Mouse (Mus musculus) B cell, adult 2 months (primary cell): ENCODE results near the gene Tdrd12.
"Not testable (repeated sequence)": the region's sequence is repeated elsewhere in the genome, so short reads cannot be mapped to it uniquely, and the experiment has no call there.

Experiments used
- DNase-seq, 2 experiments: peaks; one replicate each; pipeline ENCODE4 v3.0.0; 2022

Gene Tdrd12

GRCm38 (mm10) chr7:35537562-35537961 is at the start of gene Tdrd12:
Gene Tdrd12, minus strand, starts transcription at chr7:35537745.
- peak; percentile 7 to 16 for DNase-seq

- DNase-seq = no peak
Measured at GRCm38 (mm10) chr7:35586906-35587445, 49.4 kb upstream of the Tdrd12 start.

- peak; percentile 91 to 92 for DNase-seq
Measured at GRCm38 (mm10) chr7:35586055-35586905, 48.7 kb upstream of the Tdrd12 start, which contains the start of gene Ankrd27. Gene Ankrd27, plus strand, starts transcription at chr7:35586244.

GRCm38 (mm10) chr7:35585191-35586054 is 47.9 kb upstream of the Tdrd12 start, which contains the start of gene Rgs9bp:
Gene Rgs9bp, minus strand, starts transcription at chr7:35585582.
- DNase-seq = peak; percentile 46 to 55

GRCm38 (mm10) chr7:35584786-35585190 is 47.2 kb upstream of the Tdrd12 start:
- DNase-seq = peak in 1 of 2 experiments; percentile 54

GRCm38 (mm10) chr7:35584068-35584785 is 46.7 kb upstream of the Tdrd12 start:
- peak; percentile 6 to 40 for DNase-seq

- no peak for DNase-seq
Measured at GRCm38 (mm10) chr7:35583476-35584025, 46.0 kb upstream of the Tdrd12 start.

GRCm38 (mm10) chr7:35582719-35583118 is 45.2 kb upstream of the Tdrd12 start:
- peak; percentile 31 to 40 for DNase-seq

- DNase-seq = peak; percentile 79
Measured at GRCm38 (mm10) chr7:35579849-35580248, 42.3 kb upstream of the Tdrd12 start.

- peak; percentile 33 to 38 for DNase-seq
Measured at GRCm38 (mm10) chr7:35570883-35571282, 33.3 kb upstream of the Tdrd12 start.

GRCm38 (mm10) chr7:35569724-35570123 is 32.2 kb upstream of the Tdrd12 start:
- DNase-seq = not testable (repeated sequence)

- not testable (repeated sequence) for DNase-seq
Measured at GRCm38 (mm10) chr7:35565965-35566364, 28.4 kb upstream of the Tdrd12 start.

GRCm38 (mm10) chr7:35564872-35565271 is 27.3 kb upstream of the Tdrd12 start:
- not testable (repeated sequence) for DNase-seq

GRCm38 (mm10) chr7:35564067-35564865 is 26.7 kb upstream of the Tdrd12 start:
- no peak for DNase-seq

- no peak for DNase-seq
Measured at GRCm38 (mm10) chr7:35563071-35563470, 25.5 kb upstream of the Tdrd12 start.

- no peak for DNase-seq
Measured at GRCm38 (mm10) chr7:35559838-35560237, 22.3 kb upstream of the Tdrd12 start.

GRCm38 (mm10) chr7:35558681-35559080 is 21.1 kb upstream of the Tdrd12 start:
- no peak for DNase-seq

- DNase-seq = no peak
Measured at GRCm38 (mm10) chr7:35557577-35557976, 20.0 kb upstream of the Tdrd12 start.

- no peak for DNase-seq
Measured at GRCm38 (mm10) chr7:35556905-35557304, 19.4 kb upstream of the Tdrd12 start.

- DNase-seq = no peak
Measured at GRCm38 (mm10) chr7:35556205-35556603, 18.7 kb upstream of the Tdrd12 start, which contains the start of gene Nudt19. Gene Nudt19, minus strand, starts transcription at chr7:35556304.
